Mouse (Mus musculus) lung, postnatal 14 days (tissue): ENCODE data around the gene Abhd13.
A peak's percentile ranks its signal among the peaks of the same experiment; 100 is the strongest.

Source experiments
- DNase-seq: peaks from one replicate; pipeline ENCODE4 v3.0.0; 2021

Gene Abhd13

DNA sequence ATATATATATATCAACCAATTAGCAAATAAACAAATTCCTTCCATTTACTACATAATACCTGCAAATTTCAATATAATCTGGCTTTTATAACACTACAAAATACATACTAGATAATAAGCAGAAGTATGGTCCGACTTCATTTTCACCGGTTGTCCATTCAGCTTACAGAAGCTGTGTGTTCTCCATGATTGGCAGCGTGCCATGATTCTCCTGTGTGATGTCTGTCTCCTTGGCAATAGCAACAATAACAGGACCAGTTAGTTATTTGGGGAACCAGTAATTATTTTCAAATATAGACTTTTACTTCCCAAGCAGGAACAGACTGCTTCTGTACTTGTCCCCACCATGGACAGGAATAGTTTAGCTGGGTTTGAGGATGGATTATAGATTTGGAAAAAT lies 39.7 kb downstream of the Abhd13 start:
- peak; percentile 41 for DNase-seq

DNA sequence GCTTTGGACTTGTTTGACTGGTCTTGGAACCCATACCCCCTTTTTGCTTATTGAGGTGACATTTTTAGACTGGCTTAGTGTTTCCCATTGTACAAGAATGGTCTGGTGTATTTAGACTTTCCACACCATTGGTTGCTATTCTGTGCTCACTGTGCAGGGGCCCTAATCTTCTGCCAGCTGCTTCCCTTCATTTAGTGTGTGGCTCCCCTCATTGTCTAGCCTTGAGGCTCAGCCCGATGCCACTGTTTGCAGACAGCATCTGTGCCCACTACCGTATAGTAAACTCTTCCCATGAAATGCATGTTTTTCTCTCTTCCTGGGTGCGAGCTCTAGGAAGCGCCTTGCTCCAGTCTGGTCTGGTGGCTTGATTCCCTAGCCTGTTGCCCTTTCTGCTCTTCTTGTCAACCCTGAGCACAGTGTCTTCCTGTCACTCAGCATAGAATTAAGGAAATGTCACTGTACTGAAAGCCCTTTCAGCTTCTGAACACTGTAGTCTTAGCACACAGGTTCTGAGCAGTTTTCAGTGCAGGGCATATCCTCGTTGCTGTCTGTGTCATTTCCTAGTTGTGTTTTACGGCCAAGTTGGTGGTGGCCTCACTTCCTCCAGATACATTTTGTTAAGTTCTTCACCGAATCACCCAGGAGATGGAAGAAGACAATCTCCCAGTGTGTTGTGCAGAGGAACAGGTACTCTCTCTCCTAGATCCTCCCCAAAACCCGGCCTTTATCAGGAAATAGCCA lies 53.0 kb downstream of the Abhd13 start:
- no peak for DNase-seq

- no peak for DNase-seq
These were observed 53.7 kb downstream of the Abhd13 start for GRCm38 (mm10) chr8:10031177-10031576.

DNA sequence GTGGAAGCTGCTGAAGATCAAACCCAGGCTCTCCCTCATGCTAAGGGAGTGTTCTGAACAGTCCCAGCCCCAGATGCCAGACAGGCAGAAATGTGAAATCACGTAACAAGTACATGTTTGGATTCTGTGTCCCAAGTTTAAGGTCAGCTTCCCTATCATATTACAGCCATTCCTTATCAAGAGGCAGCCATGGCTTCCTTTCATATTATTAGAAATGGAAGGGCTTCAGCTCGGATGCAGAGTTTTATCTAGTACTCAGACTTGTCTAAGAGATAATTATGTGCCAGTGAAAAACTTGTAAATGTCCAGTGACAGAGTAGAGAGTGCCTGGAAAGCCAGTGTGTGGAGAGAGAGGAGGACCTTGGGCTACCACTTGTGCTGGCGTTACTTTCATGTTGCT lies 63.4 kb downstream of the Abhd13 start:
- peak; percentile 24 for DNase-seq
